Mouse (Mus musculus): ENCODE results near the gene Auts2.

DNA sequence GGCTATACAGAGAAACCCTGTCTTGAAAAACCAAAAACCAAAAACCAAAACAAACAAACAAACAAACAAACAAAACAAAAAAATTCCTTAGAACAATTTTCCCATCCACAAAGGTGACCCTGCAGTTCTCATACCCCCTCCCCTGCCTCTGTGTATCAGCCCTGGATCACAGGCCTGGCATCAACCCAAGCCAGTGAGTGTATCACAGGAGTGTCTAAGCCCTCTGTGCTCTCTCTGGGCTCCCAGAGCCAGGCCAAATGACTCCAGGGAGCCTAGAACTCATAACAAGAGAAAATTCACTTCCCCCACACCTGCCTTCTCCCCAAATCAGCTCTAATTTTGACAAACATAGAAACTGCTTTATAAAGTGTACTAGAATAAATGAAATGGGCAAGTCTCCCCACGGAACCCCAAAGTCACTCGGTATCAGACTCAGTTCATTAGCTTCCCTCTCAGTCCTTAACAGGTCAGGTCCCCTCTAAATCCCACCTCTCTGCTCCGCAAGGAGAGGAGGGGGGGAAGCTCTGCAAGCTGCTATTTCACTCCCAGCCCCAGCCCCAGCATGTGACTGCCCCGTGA is 896.0 kb downstream of the Auts2 start:
- TF ChIP-seq ZC3H11A (IDR thresholded peaks at IDR 0.05; ENCODE audit: borderline replicate concordance, low read depth, low read length) (no peak), MAFK (IDR thresholded peaks at IDR 0.05; ENCODE audit: insufficient read depth, low read depth, low read length) (no peak)
